Mouse (Mus musculus) kidney, embryonic 14.5 days (tissue): ENCODE results near the gene Fbxo2. TPM values are rescaled to one million over a fixed set of nuclear protein-coding genes. Genes with fewer than 3 reads are reported as not detected.

Experiments
- ATAC-seq: fragments of 200-750 bp; cut with Nextera tagmentation; 2 replicates; pipeline ENCODE4 v1.8.0; 2017; ENCODE audit warnings: moderate number of reproducible peaks, mild to moderate bottlenecking, moderate TSS enrichment, moderate library complexity; ENCODE audit not compliant: low FRiP score, low TSS enrichment
- H3K27ac ChIP-seq: fragments of 300-500 bp; sonication (generic); 2 replicates; pipeline ENCODE4 v1.5.1; 2014; ENCODE audit warnings: low read depth, mild to moderate bottlenecking, low read length, moderate library complexity, mixed read lengths
- H3K27me3 ChIP-seq: fragments of 300-500 bp; sonication (generic); 2 replicates; pipeline ENCODE4 v1.6.1; 2014; ENCODE audit warnings: mild to moderate bottlenecking, low read length; ENCODE audit not compliant: control insufficient read depth, insufficient read depth
- H3K36me3 ChIP-seq: fragments of 300-500 bp; sonication (generic); 2 replicates; pipeline ENCODE4 v1.6.1; 2014; ENCODE audit warnings: low read length, mixed read lengths; ENCODE audit not compliant: control insufficient read depth, insufficient read depth
- H3K4me1 ChIP-seq: fragments of 300-500 bp; sonication (generic); 2 replicates; pipeline ENCODE4 v1.6.1; 2014; ENCODE audit warnings: low read length, mixed read lengths; ENCODE audit not compliant: control insufficient read depth, insufficient read depth
- H3K4me2 ChIP-seq: fragments of 300-500 bp; sonication (generic); replicated peaks from 2 replicates; pipeline ENCODE4 v1.6.1; 2014; ENCODE audit warnings: low read depth, mild to moderate bottlenecking, low read length
- H3K4me3 ChIP-seq: fragments of 300-500 bp; sonication (generic); 2 replicates; pipeline ENCODE4 v1.5.1; 2014; ENCODE audit warnings: mild to moderate bottlenecking, low read length
- H3K9ac ChIP-seq: fragments of 300-500 bp; sonication (generic); 2 replicates; pipeline ENCODE4 v1.6.1; 2014; ENCODE audit warnings: low read depth, mild to moderate bottlenecking, low read length, moderate library complexity
- H3K9me3 ChIP-seq: fragments of 300-500 bp; sonication (generic); 2 replicates; pipeline ENCODE4 v1.6.1; 2016; ENCODE audit warnings: low read length; ENCODE audit not compliant: control insufficient read depth
- WGBS: fragments of 180-500 bp; shearing (Covaris S2); extraction: QIAGEN DNeasy Blood & Tissue Kit; methylation state at CpG from one replicate; pipeline ENCODE4 v1.1.7; 2014; 5-methylcytosine and 5-hydroxymethylcytosine counted together
- polyA plus RNA-seq: library from polyadenylated mRNA; unstranded; fragments of >200 nt; fragmentation: Nextera tagmentation; extraction: Ambion mirVana; gene quantifications from 2 replicates; pipeline ENCODE4 v1.2.1, GENCODE M21; 2014

Fbxo2 gene
- polyA plus RNA-seq, 1 experiment from 2014 or later: 1.9 TPM

- 0 out of 2 replicates have a peak, but pooled peaks cover 12% of the 10 kb centered on the region for H3K4me1 ChIP-seq
- no peaks in the 10 kb centered on the region for H3K36me3 ChIP-seq
- H3K9ac ChIP-seq: no peak overlapping the region
- no peaks in the 10 kb centered on the region for H3K9me3 ChIP-seq
- ATAC-seq: no peak
- peaks cover 11% of the 10 kb centered on the region for H3K27me3 ChIP-seq
- H3K27ac ChIP-seq: no peak overlapping the region
- WGBS: 88% methylated on average over 8 of the region's 8 CpGs
- H3K4me3 ChIP-seq: no peak overlapping the region
- H3K4me2 ChIP-seq: no peak overlapping the region
Measured at GRCm38 (mm10) chr4:148134988-148135387, 25.4 kb upstream of the Fbxo2 start.

DNA sequence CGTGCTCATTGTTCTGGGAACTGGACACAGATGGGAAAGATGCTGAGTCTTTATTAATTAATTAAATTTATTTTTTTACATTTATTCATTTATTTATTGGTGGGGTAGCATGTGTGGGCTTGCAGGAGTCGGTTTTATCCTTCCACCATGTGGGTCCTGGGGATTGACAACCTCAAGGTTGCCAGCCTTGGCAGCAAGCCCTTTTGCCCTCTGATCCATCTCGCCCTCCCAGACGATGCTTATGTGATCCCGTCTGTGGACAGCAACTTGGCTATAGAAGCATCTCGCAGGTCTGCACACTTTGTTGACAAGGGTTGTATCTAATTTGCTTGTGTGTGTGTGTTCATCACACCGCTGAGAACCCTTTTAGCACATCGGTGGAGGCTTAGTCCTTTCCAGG is 22.9 kb upstream of the Fbxo2 start:
- H3K27ac ChIP-seq: no peak overlapping the region
- 75% methylated on average over 8 of the region's 8 CpGs for WGBS

GRCm38 (mm10) chr4:148139767-148140097 is 20.7 kb upstream of the Fbxo2 start:
- ATAC-seq: no peak
- 0 out of 2 replicates have a peak overlapping the region, but pooled peaks have one; percentile 94 for H3K27ac ChIP-seq
- no peaks in the 10 kb centered on the region for H3K9me3 ChIP-seq
- H3K27me3 ChIP-seq: no peaks in the 10 kb centered on the region; the same call in 1 of the 2 replicates
- 0% methylated on average over 12 of the region's 12 CpGs for WGBS
- peaks cover 3% of the 10 kb centered on the region; the same call in 1 of the 2 replicates for H3K36me3 ChIP-seq
- peak overlapping the region; percentile 76 for H3K4me3 ChIP-seq
- H3K9ac ChIP-seq: peak overlapping the region; percentile 70; the same call in 1 of the 2 replicates
- peak overlapping the region; percentile 92 for H3K4me2 ChIP-seq
- H3K4me1 ChIP-seq: 0 out of 2 replicates have a peak, but pooled peaks cover 9% of the 10 kb centered on the region

More for the DNA sequence above, 22.9 kb upstream of the Fbxo2 start:
- Histone ChIP-seq H3K4me3 (no peak overlapping the region), H3K4me1 (0 out of 2 replicates have a peak, but pooled peaks cover 9% of the 10 kb centered on the region), H3K9ac (no peak overlapping the region), H3K9me3 (no peaks in the 10 kb centered on the region), H3K36me3 (no peaks in the 10 kb centered on the region), H3K27me3 (no peaks in the 10 kb centered on the region; the same call in 1 of the 2 replicates), H3K4me2 (no peak overlapping the region)
- no peak for ATAC-seq

DNA sequence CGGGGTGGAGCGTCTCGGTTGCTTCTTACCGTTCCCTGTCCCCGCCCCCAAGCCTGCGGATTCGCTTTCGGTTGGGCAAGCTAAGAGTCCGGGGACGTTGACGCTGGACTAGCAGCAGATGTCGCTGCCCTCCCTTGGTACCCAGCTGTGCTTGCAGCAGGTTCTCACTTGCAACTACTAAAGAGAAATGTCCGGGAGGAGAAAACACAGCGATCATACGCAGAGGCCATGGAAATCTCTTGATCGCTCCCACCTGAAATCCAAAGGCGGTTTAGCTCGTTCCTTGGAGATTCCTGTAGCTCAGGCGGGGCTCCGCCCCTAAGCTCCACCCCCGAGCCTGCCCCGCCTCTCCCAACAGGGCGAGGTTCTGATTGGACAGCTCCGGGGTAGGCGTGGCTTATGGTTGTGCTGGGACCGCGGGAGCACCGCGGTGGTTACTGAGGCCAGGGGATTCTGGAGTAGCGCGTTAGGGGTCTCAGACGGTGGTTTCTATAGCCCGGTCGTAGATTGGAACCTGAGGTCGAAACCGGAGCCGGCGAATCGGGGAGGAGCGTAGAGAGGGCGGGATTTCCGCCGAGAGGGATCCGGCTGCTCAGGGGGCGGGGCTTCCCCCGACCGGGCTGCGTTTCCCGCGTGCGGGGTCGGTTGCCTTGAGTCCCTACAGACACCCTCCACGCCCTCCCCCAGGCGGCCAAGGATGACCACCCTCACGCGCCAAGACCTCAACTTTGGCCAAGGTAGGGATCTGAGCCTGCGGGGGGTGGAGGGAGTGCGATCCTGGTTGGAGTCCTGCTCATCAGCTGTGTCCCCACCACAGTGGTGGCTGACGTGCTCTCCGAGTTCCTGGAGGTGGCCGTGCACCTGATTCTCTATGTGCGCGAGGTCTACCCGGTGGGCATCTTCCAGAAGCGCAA is 20.1 kb upstream of the Fbxo2 start:
- H3K36me3 ChIP-seq: peaks cover 5% of the 10 kb centered on the region; the same call in 1 of the 2 replicates
- no peaks in the 10 kb centered on the region; the same call in 1 of the 2 replicates for H3K27me3 ChIP-seq
- H3K4me1 ChIP-seq: 0 out of 2 replicates have a peak, but pooled peaks cover 9% of the 10 kb centered on the region
- H3K9ac ChIP-seq: peak overlapping the region; percentile 70
- peak overlapping the region; percentile 94 for H3K27ac ChIP-seq
- H3K4me3 ChIP-seq: peak overlapping the region; percentile 76
- no peaks in the 10 kb centered on the region for H3K9me3 ChIP-seq
- peak; percentile 95 for ATAC-seq
- WGBS: under 1% methylated on average over 64 of the region's 65 CpGs
- peak overlapping the region; percentile 92 for H3K4me2 ChIP-seq

GRCm38 (mm10) chr4:148143721-148144120 is 16.7 kb upstream of the Fbxo2 start:
- ATAC-seq: no peak
- H3K4me2 ChIP-seq: no peak overlapping the region
- H3K9me3 ChIP-seq: no peaks in the 10 kb centered on the region
- WGBS: 90% methylated on average over 5 of the region's 5 CpGs
- no peaks in the 10 kb centered on the region; the same call in 1 of the 2 replicates for H3K27me3 ChIP-seq
- H3K4me1 ChIP-seq: 0 out of 2 replicates have a peak, but pooled peaks cover 9% of the 10 kb centered on the region
- H3K9ac ChIP-seq: no peak overlapping the region
- no peak overlapping the region for H3K27ac ChIP-seq
- H3K36me3 ChIP-seq: peaks cover 12% of the 10 kb centered on the region; the same call in 1 of the 2 replicates
- no peak overlapping the region for H3K4me3 ChIP-seq

DNA sequence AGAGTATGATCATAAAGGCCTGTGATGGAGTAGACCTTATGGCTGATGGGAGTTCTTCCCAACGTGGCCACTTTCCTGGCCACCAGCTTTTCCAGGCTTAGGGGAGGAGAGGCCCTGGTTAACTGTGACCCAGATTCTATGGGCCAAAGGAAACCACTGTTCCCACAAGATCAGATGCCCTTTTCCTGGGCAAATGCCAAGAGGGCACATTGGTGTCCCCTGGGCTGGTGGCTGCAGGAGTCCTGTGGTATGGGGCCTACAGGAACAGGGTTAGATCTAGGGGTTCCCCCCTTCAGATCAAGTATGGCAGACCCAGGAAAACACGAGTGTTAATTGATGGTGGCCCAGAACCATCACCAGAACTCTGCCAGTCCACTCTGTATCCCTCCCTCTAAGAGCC is 12.7 kb upstream of the Fbxo2 start:
- no peaks in the 10 kb centered on the region for H3K27me3 ChIP-seq

GRCm38 (mm10) chr4:148149540-148149939 is 10.9 kb upstream of the Fbxo2 start:
- Histone ChIP-seq H3K27ac (peak overlapping the region; percentile 42; the same call in 1 of the 2 replicates), H3K4me1 (peaks cover 9% of the 10 kb centered on the region), H3K9ac (peak overlapping the region; percentile 34; the same call in 1 of the 2 replicates), H3K36me3 (peaks cover 15% of the 10 kb centered on the region; the same call in 1 of the 2 replicates), H3K9me3 (no peaks in the 10 kb centered on the region), H3K4me3 (no peak overlapping the region), H3K27me3 (no peaks in the 10 kb centered on the region), H3K4me2 (no peak overlapping the region; the same call in 1 of the 2 replicates)
- WGBS: 31% methylated on average over 12 of the region's 12 CpGs
- no peak for ATAC-seq

More for the DNA sequence above, 12.7 kb upstream of the Fbxo2 start:
- Histone ChIP-seq H3K36me3 (peaks cover 12% of the 10 kb centered on the region; the same call in 1 of the 2 replicates), H3K4me2 (no peak overlapping the region), H3K4me1 (peaks cover 9% of the 10 kb centered on the region), H3K9me3 (no peaks in the 10 kb centered on the region), H3K4me3 (no peak overlapping the region), H3K27ac (no peak overlapping the region), H3K9ac (no peak overlapping the region)
- no peak for ATAC-seq
- WGBS: 86% methylated on average over 2 of the region's 2 CpGs

DNA sequence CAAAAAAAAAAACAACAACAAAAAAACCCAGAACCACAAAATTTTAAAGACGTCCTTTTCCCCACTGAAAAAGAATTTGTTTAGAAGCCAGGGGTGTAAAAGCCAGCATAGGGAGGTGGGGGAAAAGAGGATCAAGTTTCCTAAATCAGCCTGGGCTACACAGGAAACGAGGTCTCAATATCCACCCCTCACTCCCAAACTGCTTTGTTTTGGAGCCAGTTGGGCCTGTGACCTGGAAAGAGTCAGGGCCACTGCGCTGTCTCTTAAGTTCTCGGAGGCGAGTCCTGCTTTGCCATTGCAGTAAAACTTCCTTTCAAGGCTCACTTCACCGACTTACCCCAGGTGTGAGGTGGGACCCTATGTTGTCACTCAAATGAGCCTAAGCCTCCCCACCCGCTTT is 10.2 kb upstream of the Fbxo2 start:
- peaks cover 9% of the 10 kb centered on the region for H3K4me1 ChIP-seq
- no peak overlapping the region for H3K4me2 ChIP-seq
- H3K9me3 ChIP-seq: no peaks in the 10 kb centered on the region
- H3K36me3 ChIP-seq: peaks cover 12% of the 10 kb centered on the region; the same call in 1 of the 2 replicates
- H3K4me3 ChIP-seq: no peak overlapping the region
- H3K27ac ChIP-seq: peak overlapping the region; percentile 43; the same call in 1 of the 2 replicates
- H3K9ac ChIP-seq: no peak overlapping the region
- H3K27me3 ChIP-seq: no peaks in the 10 kb centered on the region
- no peak for ATAC-seq
- 11% methylated on average over 7 of the region's 7 CpGs for WGBS

- H3K9ac ChIP-seq: peak overlapping the region; percentile 73; the same call in 1 of the 2 replicates
- H3K27ac ChIP-seq: no peak overlapping the region
- peaks cover 9% of the 10 kb centered on the region for H3K4me1 ChIP-seq
- H3K36me3 ChIP-seq: peaks cover 7% of the 10 kb centered on the region; the same call in 1 of the 2 replicates
- 16% methylated on average over 3 of the region's 3 CpGs for WGBS
- H3K4me2 ChIP-seq: peak overlapping the region; percentile 95
- no peaks in the 10 kb centered on the region for H3K9me3 ChIP-seq
- H3K27me3 ChIP-seq: no peaks in the 10 kb centered on the region
- peak overlapping the region; percentile 54 for H3K4me3 ChIP-seq
- no peak for ATAC-seq
Measured at GRCm38 (mm10) chr4:148150953-148151266, 9.5 kb upstream of the Fbxo2 start.
